Mouse (Mus musculus) spleen, embryonic (tissue): Measurements from ENCODE around the gene Ripk3.
"Not testable (repeated sequence)": the region's sequence is repeated elsewhere in the genome, so short reads cannot be mapped to it uniquely, and the experiment has no call there.

Source experiments
- CTCF ChIA-PET: fragments of 350-600 bp; sonication (Branson Sonifier 250); formaldehyde crosslinking; loops from one replicate; lab custom pipeline; 2022; lab: Charles Lee

Gene Ripk3

GRCm38 (mm10) chr14:55762001-55762821, 26.5 kb downstream of the Ripk3 start:
- CTCF ChIA-PET = no interaction called here

GRCm38 (mm10) chr14:55761163-55761562, 27.5 kb downstream of the Ripk3 start, which contains the start of gene Ltb4r2:
TSS of gene Ltb4r2 (plus strand) at chr14:55761428.
- CTCF ChIA-PET = no interaction called here

- CTCF ChIA-PET = not testable (repeated sequence)
Observed at GRCm38 (mm10) chr14:55760156-55760555, 28.5 kb downstream of the Ripk3 start.

- CTCF ChIA-PET = no interaction called here
Observed at GRCm38 (mm10) chr14:55758363-55758784, 30.3 kb downstream of the Ripk3 start, which contains the start of gene Cideb. TSS of gene Cideb (minus strand) at chr14:55758458.

- CTCF ChIA-PET = no interaction called here
Observed at GRCm38 (mm10) chr14:55757566-55757965, 31.1 kb downstream of the Ripk3 start.

- CTCF ChIA-PET = interaction anchor here (0.5 to 0.6 kb wide), 2 partner anchors 188 to 1234 kb away, joined by 3 to 4 read pairs; no protein-coding TSS in a partner anchor
Observed at GRCm38 (mm10) chr14:55747051-55747847, 41.4 kb downstream of the Ripk3 start.

DNA sequence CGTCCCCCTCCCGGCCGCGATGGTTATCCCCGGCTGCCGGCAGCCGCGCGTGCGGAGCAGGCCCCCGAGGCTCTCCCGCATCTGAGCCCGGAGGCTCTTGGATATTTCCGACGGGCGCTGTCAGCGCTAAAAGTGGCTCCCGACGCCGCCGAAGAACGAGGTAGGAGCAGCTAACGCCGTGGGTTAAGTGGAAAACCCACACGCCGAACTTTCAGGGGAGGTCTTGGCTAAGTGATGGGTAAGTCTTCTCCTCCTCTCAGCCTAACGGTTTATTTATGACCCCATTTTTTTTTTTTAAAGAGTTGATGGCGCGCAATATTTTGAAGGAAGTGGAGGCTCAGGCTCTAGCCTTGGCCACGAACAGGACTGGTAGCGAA, 42.8 kb downstream of the Ripk3 start:
- CTCF ChIA-PET = interaction anchor here (0.9 kb wide), 1 partner anchor 101 kb away, joined by 6 read pairs; no protein-coding TSS in a partner anchor

- CTCF ChIA-PET = interaction anchor here (0.6 to 0.9 kb wide), 2 partner anchors 101 to 111 kb away, joined by 3 to 6 read pairs; no protein-coding TSS in a partner anchor
Observed at GRCm38 (mm10) chr14:55745180-55745860, 43.3 kb downstream of the Ripk3 start, which contains the start of the genes Dhrs1 and Nop9. TSS of gene Dhrs1 (minus strand) at chr14:55745690. TSS of gene Nop9 (plus strand) at chr14:55745693.

GRCm38 (mm10) chr14:55743711-55744110, 45.0 kb downstream of the Ripk3 start:
- CTCF ChIA-PET = interaction anchor here (0.6 to 1.0 kb wide), 3 partner anchors 20 to 58 kb away, joined by 3 to 14 read pairs (median 4); no protein-coding TSS in a partner anchor

- CTCF ChIA-PET = no interaction called here
Observed at GRCm38 (mm10) chr14:55737086-55737687, 51.5 kb downstream of the Ripk3 start.

DNA sequence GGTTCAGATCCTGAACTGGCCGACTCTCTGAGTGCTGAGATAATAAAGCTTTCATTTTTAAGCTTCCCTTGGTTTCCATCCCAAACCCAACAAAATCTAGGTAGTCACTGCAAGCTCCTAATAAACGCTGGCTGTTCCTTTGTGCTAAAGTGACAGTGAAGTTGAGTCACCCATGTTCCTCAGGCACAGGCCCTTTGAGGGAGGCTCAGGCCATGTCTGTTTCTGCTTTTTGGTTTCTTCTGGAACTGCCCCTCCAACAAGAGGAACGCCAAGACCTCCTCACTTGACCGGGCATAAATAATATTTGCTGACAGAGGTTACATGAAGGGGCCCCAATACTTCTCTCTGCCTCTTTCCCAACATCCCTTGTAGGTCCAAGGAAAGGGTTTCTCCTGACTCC, 52.9 kb downstream of the Ripk3 start:
- CTCF ChIA-PET = no interaction called here

DNA sequence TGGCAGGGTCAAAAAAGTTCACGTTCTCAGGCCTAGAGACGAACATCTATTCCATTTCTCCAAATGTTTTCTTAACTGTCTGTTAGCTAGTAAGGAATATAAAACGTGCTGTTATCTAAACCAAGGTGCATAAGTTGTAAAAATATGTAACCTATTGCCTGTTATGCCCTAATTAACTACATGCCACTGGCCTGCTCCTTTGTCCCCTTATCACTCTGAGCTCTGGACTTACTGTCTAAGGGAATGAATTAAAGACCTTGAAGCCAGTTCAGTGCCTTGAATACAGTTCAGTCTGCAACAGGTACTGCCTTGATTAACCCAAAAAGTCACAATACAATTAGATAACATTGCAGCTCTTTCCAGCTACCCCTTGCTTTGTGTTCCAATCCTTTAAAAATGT, 53.3 kb downstream of the Ripk3 start:
- CTCF ChIA-PET = no interaction called here
